Mouse (Mus musculus): ENCODE data around the gene Dclk1.

GRCm38 (mm10) chr3:55193351-55193750 is 48.8 kb upstream of the Dclk1 start:
- TF ChIP-seq CTCF (IDR thresholded peaks at IDR 0.05; ENCODE audit: low read depth, low read length) (no peak), TAL1 (conservative IDR thresholded peaks at IDR 0.05; ENCODE audit: low read depth, low read length) (no peak), GATA1 (IDR thresholded peaks at IDR 0.05; ENCODE audit: borderline replicate concordance, low read length) (no peak), POLR2AphosphoS5 (IDR thresholded peaks at IDR 0.05; ENCODE audit: insufficient replicate concordance, low read depth, low read length) (no peak), GATA2 (IDR thresholded peaks at IDR 0.05; ENCODE audit: borderline replicate concordance, low read depth, low read length) (no peak)
